10 mouse cellular contexts compared by ENCODE assay signal in genomic region chr2:128278608-128279081, GRCm38 (mm10).
A peak's percentile ranks its signal among the peaks of the same experiment; 100 is the strongest.
DNase-seq lines count a peak whose midpoint lies in the region; ATAC-seq and TF ChIP-seq lines count a peak whose summit lies in the region.
"Had no signal": no experiment of that assay in that cellular context is flagged by ENCODE, and none has a peak within 500 bp of the region (broad histone marks: within the 10 kb centered on the region; RNA-seq: fewer than 3 reads in every experiment).

No protein-coding gene starts in this region.

- no peak overlapping the region for H3K9ac ChIP-seq in liver, embryonic 11.5 days (ENCODE audit: low read depth, low read length)
- H3K9ac ChIP-seq: embryonic facial prominence, embryonic 13.5 days had no signal

- no peaks in the 10 kb centered on the region for H3K4me1 ChIP-seq in kidney, adult 2 months (ENCODE audit: control insufficient read depth, insufficient read depth, low read length)
- peaks cover 23% of the 10 kb centered on the region for H3K4me1 ChIP-seq in embryonic facial prominence, embryonic 10.5 days
- H3K4me1 ChIP-seq in liver, embryonic 11.5 days (replicated peaks; ENCODE audit: control insufficient read depth, insufficient read depth, low read length) = no peaks in the 10 kb centered on the region; the same call in 1 of the 2 replicates

- TF ChIP-seq CTCF in kidney, adult 2 months (conservative IDR thresholded peaks at IDR 0.05; ENCODE audit: insufficient read depth, insufficient read length, low read depth, low read length) = no peak

- 42% methylated on average over 12 of the region's 12 CpGs for WGBS in kidney, adult 2 months
- 56% methylated on average over 12 of the region's 12 CpGs for WGBS in embryonic facial prominence, embryonic 10.5 days
- WGBS in liver, embryonic 11.5 days = 42% methylated on average over 12 of the region's 12 CpGs

- no peak for TF ChIP-seq POLR2A in kidney, adult 2 months (IDR thresholded peaks at IDR 0.05; ENCODE audit: low read depth, low read length)

- no peak overlapping the region for H3K4me3 ChIP-seq in kidney, adult 2 months (ENCODE audit: insufficient read depth, low read depth, low read length)
- no peak overlapping the region for H3K4me3 ChIP-seq in embryonic facial prominence, embryonic 10.5 days
- H3K4me3 ChIP-seq in liver, embryonic 11.5 days (ENCODE audit: low read depth, low read length) = no peak overlapping the region
- H3K4me3 ChIP-seq: embryonic facial prominence, embryonic 13.5 days had no signal

- DNase-seq in kidney, adult 2 months = peak; percentile 47
- no peak for DNase-seq in kidney, adult 11 months
- peak; percentile 41 for DNase-seq in ZHBTc4 (ENCODE audit: low read depth, low spot score)
- DNase-seq in embryonic facial prominence, embryonic 10.5 days (ENCODE audit: low spot score) = peak; percentile 40
- peak; percentile 37 to 43 for DNase-seq in heart, postnatal 36 days
- DNase-seq in lung, postnatal 10 days = peak; percentile 61
- no peak for DNase-seq in liver, embryonic 11.5 days (ENCODE audit: low spot score)
- DNase-seq in spleen, adult 18-20 months = no peak

- H3K27ac ChIP-seq in kidney, adult 2 months (ENCODE audit: insufficient read depth, low read depth, low read length) = no peak overlapping the region
- no peak overlapping the region; the same call in 1 of the 2 replicates for H3K27ac ChIP-seq in embryonic facial prominence, embryonic 10.5 days (replicated peaks)
- no peak overlapping the region for H3K27ac ChIP-seq in liver, embryonic 11.5 days (ENCODE audit: low read depth, low read length)
- H3K27ac ChIP-seq: embryonic facial prominence, embryonic 13.5 days had no signal

- H3K36me3 ChIP-seq in kidney, adult 2 months (ENCODE audit: control insufficient read depth, insufficient read depth, low read length) = no peaks in the 10 kb centered on the region
- no peaks in the 10 kb centered on the region for H3K36me3 ChIP-seq in embryonic facial prominence, embryonic 10.5 days (replicated peaks)
- no peaks in the 10 kb centered on the region for H3K36me3 ChIP-seq in liver, embryonic 11.5 days (ENCODE audit: control insufficient read depth, insufficient read depth, low read length)
- H3K36me3 ChIP-seq: embryonic facial prominence, embryonic 13.5 days had no signal

- H3K4me2 ChIP-seq in liver, embryonic 11.5 days = no peak overlapping the region
- H3K4me2 ChIP-seq: embryonic facial prominence, embryonic 13.5 days had no signal

- no peaks in the 10 kb centered on the region for H3K27me3 ChIP-seq in kidney, adult 2 months (replicated peaks; ENCODE audit: control insufficient read depth, insufficient read depth, low read length)
- no peaks in the 10 kb centered on the region; the same call in 1 of the 2 replicates for H3K27me3 ChIP-seq in embryonic facial prominence, embryonic 10.5 days (replicated peaks; ENCODE audit: low read depth, poor library complexity, severe bottlenecking)
- no peaks in the 10 kb centered on the region for H3K27me3 ChIP-seq in liver, embryonic 11.5 days (replicated peaks; ENCODE audit: control insufficient read depth, insufficient read depth, low read length)
- H3K27me3 ChIP-seq: CH12.LX; embryonic facial prominence, embryonic 13.5 days had no signal

- H3K9me3 ChIP-seq in embryonic facial prominence, embryonic 10.5 days = no peaks in the 10 kb centered on the region
- H3K9me3 ChIP-seq in liver, embryonic 11.5 days (ENCODE audit: control insufficient read depth, low read length) = no peaks in the 10 kb centered on the region
- H3K9me3 ChIP-seq: embryonic facial prominence, embryonic 13.5 days had no signal

- ATAC-seq in liver, embryonic 11.5 days (replicated peaks; ENCODE audit: low FRiP score) = no peak

- intact Hi-C loops in heart, postnatal 36 days (cut with DNase I) = no loop called here

Comparison
In these comparisons a context has a peak if more than half of its experiments do, and no peak if none do; other contexts are left out.
1. DNase-seq: peak in kidney, adult 2 months (single experiment), ZHBTc4 (single experiment), embryonic facial prominence, embryonic 10.5 days (single experiment), heart, postnatal 36 days (2 of 2) and lung, postnatal 10 days (single experiment); none in kidney, adult 11 months (single experiment), liver, embryonic 11.5 days (single experiment) and spleen, adult 18-20 months (0 of 2).